Mouse (Mus musculus) brain, embryonic 14.5 days (tissue): ENCODE data around the gene Ptgds.

Experiments used
- CTCF ChIP-seq: fragments of 200-500 bp; IDR thresholded peaks from 2 replicates; pipeline ENCODE4 v1.5.1; 2012; ENCODE audit warnings: inconsistent platforms, mild to moderate bottlenecking, moderate library complexity, borderline replicate concordance; ENCODE audit not compliant: insufficient read depth, insufficient read length; ENCODE audit errors: extremely low read depth
- POLR2A ChIP-seq: fragments of 200-500 bp; IDR thresholded peaks from 2 replicates; pipeline ENCODE4 v1.6.1; 2012; ENCODE audit warnings: mild to moderate bottlenecking, inconsistent platforms, borderline replicate concordance; ENCODE audit not compliant: poor library complexity, insufficient read depth, insufficient read length, severe bottlenecking; ENCODE audit errors: extremely low read depth

DNA sequence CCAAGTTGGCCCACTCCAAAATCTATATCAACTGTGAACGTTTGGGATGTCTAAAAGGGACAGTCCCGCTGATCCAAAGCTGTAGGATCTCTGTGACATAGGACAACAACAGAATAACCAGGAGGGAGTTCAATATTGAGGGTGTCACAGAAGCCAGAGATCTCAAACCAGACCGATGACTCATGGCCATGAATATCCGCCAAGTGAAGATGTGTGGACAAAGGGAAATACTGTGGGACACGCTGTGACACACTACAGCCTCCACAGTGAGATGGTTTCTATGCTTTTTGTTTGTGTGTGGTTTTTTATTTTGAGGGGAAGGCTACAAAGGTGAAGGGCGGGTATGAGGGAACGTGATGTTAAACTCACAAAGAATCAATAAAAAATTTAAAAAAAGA is 18.8 kb upstream of the Ptgds start:
- TF ChIP-seq CTCF (no peak), POLR2A (no peak)
